Mouse (Mus musculus) spleen, postnatal 14 days (tissue): ENCODE results near the gene Kat5.

Experiments
- DNase-seq, 2 experiments: peaks; one replicate each; pipeline ENCODE4 v3.0.0; 2021 to 2022; ENCODE audit warnings: low spot score in 2 of 2

Kat5 gene

DNA sequence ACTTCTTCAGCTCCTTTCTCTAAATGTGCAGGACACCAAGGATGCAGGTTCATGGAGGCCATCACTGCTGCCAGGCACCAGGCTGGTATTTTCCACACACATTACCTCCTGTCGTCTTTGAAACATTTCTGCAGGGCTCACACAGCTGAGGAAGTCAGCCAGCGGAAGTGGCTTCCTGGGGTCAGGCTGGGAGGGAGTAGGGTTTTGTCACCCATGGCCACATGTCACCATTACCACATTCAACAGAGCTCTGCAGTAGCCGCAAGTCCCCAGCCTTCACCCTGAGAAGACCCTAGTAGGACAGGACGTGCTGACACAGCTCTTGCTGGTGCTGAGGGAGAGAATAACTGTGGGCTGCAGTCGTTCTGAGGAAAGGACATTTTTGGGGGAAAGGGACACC lies 38.2 kb downstream of the Kat5 start:
- DNase-seq = no peak

DNA sequence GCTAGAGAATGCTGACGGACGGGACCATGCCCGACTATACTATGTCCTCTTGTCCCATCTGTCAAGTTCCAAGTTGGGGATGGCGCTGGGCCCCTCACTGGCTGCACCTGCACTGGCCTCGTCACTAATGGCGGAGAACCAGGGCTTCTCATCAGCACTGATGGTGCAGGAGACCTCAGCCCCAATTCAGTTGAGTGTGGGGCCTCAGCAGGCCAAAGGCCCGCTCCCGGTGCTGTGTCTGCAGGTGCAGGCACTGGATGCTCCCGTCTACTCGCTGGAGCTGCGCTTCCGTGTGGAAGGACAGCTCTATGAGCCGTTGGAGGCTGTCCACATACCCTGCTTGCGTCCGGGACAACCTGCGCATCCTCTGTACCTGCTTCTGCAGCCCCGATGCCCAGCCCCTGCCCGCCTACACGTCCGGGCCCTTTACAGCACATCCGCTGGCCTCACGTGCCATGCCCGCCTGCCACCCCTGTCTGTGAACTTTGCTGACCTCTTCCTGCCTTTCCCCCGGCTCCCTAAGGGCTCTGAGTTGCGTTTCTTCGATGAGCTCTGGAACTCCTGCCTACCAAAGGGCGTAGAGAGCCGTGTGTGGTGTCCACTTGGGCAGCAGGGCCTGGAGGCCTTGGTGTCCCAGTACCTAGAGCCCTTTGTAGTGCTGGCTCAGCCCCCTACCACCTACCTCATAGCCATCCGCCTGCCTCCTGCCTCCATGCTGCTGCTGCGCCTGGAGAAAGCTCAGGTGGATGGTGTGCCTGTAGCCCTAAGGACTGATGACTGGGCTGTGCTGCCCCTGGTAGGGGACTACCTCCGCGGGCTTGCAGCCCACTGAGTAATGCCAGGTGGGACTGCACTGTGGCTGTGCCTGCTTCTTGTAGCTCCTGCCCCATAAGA lies 39.4 kb downstream of the Kat5 start:
- DNase-seq = no peak

DNA sequence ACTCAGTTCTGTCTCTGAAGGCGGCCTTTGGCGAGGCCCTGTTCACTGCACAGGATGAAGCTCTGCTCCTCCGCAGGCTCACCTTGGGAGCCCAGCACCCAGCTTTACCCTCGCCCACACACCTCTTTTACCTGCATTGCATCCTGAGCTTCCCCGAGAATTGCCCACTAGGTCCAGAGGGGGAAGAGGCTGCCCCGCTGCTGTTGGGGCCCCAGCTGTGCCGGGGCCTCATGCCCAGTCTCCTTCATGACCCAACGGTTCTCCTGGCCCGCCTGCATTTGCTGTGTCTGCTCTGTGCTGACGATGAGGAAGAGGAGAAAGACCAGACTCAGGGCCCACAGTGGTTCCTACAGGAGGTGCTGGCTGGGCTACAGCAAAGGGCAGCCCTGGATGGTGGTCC lies 40.5 kb downstream of the Kat5 start:
- DNase-seq = no peak

DNA sequence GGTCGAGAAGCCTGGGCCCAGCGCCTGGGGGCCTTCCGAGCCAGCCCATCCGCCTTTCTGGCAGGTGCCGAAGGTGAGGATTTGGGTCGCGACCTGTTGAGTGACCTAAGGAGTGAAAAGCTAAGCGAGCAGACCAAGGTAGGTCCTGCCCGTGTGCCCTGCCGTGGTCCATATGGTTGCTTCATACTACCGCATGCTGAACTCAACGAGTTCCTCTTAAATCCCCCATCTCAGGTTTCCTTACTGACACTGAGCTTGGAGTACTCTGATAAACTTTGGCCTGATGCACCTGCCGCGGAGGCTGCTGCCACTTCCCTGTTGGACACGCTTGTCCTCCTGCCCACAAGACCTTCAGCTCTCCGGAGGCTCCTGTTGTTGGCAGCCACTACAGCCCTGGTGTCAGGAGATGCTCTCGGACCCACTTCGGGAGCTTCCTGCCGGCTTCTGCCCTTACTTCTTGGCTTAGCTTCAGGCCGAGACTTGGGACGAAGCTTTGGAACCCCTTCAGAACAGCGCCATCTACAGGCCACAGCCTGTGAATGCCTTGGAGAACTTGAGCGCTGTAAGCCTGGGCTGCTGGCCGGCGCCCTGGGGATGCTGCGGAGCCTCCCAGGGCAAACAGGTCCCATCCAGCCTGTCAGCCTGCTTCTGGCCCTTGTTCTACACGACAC lies 41.4 kb downstream of the Kat5 start:
- DNase-seq = peak; percentile 70 to 81

DNA sequence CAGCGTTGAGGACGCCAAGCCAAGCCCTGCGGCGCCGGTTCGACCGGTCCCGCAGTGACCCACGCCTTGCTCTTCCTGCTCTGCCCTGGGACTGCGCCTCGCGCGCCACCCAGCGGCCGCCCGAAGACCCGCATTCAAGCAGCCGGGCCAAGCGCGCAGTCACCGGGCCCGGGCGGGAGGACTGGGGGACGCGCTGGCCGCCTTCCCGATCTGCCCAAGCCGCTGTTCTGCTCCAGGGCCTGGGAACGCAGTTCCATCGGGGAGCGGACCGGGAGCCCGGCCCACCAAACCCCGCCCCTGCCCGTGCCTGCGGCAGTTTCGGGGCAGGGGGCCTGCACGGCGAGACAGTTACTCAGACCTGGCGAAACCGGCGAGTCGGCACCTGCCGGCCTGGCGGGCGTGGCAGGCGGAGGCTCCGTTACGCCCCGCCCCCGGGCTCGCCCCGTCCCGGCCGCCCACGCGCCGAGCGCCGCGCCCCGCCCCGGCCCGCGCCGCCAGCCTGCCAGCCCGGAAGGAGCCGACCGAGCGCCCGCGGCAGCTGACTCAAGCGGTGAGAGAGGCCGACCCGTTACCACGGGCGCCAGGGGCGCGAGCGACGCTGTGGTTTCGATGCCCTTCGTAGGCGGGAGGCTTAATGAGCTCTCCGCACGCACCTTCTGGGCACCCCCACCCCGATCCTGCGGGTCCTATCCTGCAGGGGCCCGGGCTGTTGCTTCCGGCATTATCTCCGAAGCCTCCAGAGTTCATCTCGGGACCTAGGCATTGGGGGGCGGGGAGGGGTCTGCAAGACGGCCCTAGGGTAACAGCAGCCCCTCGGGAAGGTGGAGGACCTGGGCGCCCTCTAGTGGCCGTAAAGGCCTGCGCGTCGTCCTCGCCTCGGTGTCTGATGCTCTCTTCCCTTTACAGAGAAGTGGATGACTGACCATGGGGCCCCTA lies 42.2 kb downstream of the Kat5 start, which contains the start of gene Ap5b1:
Ap5b1 (plus strand) TSS at position 492 of the 936 bp plus-strand sequence.
- DNase-seq = peak; percentile 82 to 86

DNA sequence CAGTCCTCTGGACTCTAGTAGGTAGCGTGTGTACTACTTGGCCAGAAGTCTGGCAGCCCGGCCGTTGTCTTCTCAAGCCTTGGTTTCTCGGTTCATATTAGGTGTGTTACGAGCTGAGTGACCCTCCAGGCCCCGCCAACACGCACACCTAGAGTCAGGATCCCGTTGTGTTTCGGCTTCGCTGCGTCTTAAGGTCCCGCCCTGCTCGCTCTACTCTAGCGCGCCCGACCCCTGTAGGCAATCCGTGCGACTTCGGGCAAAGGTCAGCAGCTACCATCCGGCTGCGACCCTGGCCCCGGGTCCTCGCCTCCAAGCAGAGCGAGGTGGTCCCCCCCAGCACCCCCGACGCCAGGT lies 42.9 kb downstream of the Kat5 start:
- DNase-seq = no peak

DNA sequence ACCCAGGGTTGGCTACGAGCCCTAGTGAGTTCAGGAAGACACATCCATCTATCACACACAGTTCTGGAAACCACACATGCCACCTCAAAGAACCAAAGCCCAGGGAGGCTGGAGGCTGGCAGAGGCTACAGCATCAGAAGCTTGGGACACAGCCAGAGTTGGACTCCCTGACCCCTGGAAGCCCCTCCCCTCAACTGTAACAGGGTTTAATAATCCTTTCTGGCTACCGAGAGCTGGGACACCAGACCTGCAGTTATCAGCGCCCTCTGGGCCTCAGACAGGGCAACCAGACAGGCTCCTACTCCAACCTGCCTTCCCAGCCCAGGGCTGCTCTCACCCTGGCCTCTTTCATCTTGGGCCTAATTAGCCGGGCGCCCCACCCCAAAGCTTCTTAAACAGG lies 43.7 kb downstream of the Kat5 start:
- DNase-seq = no peak

DNA sequence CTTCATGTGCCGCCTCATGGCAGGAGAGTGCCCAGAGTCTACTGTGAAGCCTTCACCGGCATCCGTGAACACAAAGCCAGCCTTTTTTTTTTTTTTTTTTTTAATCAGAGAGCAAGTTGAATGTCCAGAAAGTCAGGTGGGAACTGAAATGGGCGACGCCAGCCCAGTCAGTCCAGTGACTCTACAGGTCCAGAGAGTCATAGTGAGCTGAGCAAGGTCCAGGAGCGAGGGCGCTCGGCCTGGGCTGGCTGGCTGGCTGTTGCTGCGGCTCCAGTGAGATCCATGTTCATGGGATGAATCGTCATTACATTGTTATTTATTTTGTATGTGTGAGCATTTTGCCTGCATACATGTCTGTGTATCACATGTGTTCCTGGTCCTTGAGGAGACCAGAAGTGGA lies 47.3 kb downstream of the Kat5 start:
- DNase-seq = no peak

DNA sequence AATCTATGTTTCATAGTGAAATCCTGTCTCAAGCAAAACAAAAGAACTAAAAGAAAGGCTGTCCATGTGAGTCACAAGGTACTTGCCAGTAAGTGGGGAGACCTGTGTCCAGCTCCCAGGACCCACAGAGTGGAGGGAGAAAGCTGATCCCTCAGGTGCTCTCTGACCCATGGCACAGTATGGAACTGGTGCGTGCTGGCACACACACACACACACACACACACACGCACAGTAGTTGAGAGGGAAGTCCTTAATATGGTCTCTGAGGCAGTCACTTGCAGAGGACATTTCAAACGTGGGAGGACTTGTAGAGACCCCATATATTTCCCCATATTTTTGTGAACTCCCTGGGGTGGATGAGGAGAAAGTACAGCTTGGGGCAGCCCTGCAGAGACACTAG lies 48.2 kb downstream of the Kat5 start:
- DNase-seq = no peak

DNA sequence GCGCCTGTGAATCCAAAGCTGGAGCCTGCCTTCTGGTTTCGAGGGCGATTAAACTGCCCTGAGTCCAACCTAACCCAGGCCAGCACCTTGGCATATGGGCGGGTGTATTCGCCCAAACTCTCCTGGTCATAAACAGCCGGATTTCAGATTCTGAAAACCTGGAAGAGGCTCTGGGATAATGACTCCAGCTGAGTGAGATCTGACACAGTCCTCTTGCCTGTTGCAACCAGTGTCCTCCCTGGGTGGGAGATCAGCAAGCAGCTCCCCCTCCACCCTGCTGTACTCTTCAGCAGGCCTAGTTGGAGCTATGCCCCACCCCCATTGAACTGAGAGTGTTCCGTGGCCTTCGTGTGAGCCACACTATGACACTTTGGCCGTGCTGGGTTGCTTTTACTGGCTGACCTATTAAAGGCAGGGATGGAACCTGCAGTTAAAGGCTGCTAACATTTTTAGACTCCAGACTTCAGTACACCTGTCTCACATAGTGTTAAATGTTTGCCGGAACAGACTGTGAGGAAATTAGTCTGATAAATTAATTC lies 48.7 kb downstream of the Kat5 start:
- DNase-seq = no peak

DNA sequence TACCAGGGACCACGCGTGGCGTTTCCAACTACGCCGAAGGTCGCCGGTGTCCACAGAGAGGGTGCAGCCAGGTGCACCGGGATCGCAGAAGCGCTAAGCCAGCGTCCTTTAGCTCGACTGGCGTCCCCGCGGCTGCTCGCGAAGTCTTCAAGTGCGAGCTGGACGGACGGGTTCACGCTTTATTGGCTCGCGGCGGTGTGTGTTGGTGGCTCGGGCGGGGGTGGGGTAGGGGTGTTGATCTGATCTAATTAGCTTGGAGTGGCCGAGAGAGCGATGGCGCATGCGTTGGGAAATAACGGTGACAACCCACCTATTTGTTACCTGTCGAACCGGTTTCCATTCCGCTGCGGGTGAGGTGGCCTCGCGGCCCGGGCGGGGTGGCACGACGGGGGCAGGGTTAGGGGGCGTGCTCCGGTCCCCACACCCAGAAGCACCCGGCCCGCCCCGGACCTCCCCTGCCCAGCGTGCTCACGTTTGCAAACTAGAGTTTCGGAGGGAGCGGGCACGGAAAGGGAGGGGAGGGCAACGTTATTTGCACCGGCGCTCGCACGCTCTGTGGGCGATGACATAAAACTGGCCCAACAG lies 49.5 kb downstream of the Kat5 start, which contains the start of gene Ovol1:
Ovol1 (minus strand) TSS at position 190 of the 585 bp plus-strand sequence.
- DNase-seq = no peak

DNA sequence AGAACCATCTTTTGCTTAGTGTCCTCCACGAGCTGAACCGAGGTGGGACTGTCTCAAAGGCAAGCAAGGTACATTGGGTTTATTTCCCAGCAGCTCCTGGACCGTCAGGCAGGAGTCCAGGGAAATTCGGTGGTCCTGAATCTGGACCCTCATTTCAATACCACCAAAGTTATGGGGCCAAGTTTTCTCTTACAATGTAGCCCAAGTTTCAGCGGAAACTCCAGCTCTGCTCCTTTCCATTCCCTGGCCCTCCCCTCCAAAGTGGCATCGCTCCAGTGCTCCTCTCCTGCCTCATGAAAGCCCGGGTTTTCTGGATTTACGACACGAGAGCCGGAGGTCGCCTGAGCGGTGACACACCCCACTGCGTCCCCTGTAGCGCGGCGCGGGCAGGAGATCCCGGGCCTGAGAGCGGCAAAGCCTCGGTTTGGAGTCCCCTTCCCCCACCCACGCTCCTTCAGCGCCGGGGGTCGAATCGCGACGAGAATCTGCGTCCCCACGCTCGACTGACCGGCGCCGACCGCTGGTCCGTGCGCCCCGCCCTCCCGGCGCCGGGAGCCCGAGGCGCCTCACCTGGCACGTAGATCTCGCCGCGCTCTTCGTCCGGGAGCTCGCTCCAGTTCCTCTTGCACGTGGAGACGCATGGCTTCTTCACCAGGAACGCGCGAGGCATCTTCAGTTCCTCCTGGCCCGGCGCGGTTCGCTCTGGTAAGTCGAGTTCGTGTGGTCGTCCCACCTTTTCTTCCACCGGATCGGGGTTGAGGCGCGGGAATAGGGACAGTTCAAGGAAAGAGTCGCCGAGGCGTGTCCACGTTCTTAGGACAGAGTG lies 50.2 kb downstream of the Kat5 start:
- DNase-seq = no peak

DNA sequence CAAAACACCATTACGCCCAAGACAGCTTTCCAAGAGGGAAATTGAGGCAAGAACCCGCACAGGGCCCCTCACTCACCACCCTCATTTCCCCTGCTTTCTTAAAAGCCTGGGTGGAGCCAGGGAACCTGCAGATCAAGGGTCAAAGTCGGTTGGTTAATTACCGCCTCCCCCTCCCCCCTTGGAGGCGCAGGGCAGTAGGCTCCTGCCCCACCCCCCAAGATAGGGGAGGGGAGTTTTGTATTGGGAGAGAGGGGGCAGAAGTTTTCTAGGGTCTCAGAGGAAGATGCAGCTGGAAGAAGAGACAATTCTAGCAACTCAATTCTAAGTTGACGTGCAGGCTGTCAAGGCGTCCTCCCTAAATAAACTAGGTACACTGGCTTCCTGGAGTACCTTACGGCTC lies 50.8 kb downstream of the Kat5 start:
- no peak for DNase-seq

DNA sequence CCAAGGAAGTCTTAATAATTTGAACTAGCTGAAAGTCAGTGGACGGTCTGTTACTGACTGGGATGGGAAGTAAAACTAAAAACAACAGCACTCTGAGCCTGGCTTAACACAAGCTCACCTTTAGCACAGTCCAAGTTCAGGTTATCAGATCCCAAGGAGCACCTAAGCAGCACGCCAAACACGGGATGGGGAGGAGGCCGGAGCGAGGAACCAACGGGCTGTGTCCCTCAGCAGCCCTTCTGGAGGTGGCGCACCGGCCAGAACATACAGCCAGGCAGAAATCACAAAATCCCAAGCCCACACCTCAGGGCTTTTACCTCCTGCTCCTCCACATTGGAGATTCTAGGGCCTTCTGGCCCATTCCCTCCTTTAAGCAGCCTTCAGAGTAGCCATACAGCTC lies 51.3 kb downstream of the Kat5 start:
- no peak for DNase-seq

DNA sequence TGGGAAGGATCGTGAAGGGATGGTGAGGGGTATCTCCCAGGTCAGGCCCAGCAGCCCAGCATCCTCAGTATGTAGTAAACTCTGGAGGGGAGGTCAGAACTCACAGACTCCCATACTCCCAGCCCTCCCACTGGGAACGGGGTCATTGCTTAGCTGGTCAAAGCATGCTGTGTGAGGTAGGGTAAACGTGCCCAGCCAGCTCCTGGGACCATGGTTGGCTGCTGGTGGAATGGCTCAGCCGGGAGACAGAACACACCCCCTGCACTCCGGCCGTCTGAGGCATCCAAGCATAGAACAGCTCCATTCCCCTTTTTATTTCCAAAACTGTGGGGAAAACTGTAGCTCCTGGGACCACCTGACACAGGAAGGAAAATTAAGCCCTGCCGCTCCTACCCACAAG lies 51.9 kb downstream of the Kat5 start:
- no peak for DNase-seq

DNA sequence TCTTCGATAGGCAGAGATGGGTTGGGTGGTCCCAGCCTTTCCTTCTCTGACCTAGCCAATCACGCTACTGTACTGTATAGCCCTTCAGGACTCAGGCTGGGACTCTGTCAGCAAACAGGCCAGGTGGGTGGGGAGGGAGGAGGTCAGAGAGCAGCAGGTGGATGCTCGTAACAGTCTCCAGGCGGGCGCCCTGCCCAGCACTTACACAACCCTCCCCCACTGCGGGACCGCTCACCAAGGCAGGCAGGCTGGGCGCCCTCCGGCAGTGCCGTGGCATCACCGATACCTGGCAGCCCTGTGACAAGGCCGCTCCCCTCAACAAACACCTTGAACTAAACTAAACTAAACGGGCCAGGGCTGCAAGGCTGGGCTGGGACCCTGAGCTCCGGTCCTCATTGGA lies 55.8 kb downstream of the Kat5 start:
- no peak for DNase-seq

DNA sequence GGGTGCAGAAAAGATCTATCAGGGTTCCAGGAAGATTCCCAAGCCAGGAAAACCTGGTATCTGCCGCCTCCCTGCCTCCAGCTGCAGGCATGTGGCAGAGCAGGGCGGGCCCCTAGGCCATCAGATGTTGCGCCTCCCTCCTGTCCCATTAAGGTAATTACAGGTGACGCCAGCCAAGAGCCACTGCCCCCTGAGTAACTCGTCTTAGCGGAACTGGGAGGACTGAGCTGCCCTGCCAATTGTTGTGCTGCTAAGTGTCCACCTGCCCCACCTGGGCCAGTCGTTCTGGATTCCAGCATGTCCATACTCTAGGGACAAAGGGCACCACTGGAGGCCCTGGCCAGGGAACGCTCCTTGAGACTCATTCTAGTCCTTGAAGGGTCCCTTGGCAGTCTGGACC lies 56.2 kb downstream of the Kat5 start:
- no peak for DNase-seq
